Mouse (Mus musculus) adrenal gland, adult 2 months (tissue): ENCODE data around the gene Ybx1. TPM values are rescaled to one million over a fixed set of nuclear protein-coding genes. Genes with fewer than 3 reads are reported as not detected.

Experiments
- DNase-seq: peaks from one replicate; pipeline ENCODE4 v3.0.0; 2021
- polyA plus RNA-seq: library from polyadenylated mRNA; depleted of rRNA; stranded (reverse); fragments of >200 nt; gene quantifications from 2 replicates; pipeline ENCODE4 v1.2.3, GENCODE M21; 2012
- total RNA-seq, 2 experiments: library from RNA; stranded (reverse); gene quantifications; 2 replicates each; pipeline ENCODE4 v1.2.3; 2021

Ybx1 gene
- total and polyA plus RNA-seq, 3 experiments: 336 to 835 (median 692) TPM

GRCm38 (mm10) chr4:119274627-119275026 is 19.8 kb downstream of the Ybx1 start:
- DNase-seq: peak; percentile 45

GRCm38 (mm10) chr4:119266606-119267005 is 27.8 kb downstream of the Ybx1 start:
- DNase-seq: no peak

GRCm38 (mm10) chr4:119263459-119263858 is 30.9 kb downstream of the Ybx1 start:
- no peak for DNase-seq

- DNase-seq: no peak
Measured at GRCm38 (mm10) chr4:119262483-119262882, 31.9 kb downstream of the Ybx1 start.

DNA sequence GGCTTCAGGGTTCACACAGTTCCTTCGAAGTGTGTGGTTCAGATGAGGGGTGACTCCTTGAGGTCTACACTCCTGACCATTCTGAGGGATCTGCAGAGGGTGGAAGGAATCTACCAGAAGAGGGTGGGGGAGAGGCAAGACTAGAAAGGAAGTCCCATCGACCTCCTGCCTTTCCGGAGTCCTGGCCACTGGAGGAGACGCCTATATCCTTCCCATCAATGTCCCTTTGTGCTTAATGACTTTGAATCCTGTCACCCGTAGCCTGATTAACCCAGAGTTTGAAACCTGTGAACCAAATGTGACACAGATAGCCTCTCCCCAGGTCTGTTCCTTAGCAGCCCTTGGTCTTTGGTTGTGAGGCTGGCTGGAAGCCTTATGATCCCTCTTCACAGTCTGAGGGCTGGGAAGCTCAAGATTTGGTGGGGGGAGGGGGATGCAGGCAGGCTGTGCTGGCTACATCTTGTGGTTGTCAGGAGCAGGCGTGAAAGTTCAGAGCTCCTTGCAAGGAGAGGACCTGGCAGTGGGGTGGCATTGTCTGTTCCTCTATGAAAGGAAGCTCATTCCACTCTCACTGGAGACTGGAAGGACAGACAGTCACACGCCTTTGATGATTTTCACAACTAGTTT is 33.2 kb downstream of the Ybx1 start:
- DNase-seq: no peak

DNA sequence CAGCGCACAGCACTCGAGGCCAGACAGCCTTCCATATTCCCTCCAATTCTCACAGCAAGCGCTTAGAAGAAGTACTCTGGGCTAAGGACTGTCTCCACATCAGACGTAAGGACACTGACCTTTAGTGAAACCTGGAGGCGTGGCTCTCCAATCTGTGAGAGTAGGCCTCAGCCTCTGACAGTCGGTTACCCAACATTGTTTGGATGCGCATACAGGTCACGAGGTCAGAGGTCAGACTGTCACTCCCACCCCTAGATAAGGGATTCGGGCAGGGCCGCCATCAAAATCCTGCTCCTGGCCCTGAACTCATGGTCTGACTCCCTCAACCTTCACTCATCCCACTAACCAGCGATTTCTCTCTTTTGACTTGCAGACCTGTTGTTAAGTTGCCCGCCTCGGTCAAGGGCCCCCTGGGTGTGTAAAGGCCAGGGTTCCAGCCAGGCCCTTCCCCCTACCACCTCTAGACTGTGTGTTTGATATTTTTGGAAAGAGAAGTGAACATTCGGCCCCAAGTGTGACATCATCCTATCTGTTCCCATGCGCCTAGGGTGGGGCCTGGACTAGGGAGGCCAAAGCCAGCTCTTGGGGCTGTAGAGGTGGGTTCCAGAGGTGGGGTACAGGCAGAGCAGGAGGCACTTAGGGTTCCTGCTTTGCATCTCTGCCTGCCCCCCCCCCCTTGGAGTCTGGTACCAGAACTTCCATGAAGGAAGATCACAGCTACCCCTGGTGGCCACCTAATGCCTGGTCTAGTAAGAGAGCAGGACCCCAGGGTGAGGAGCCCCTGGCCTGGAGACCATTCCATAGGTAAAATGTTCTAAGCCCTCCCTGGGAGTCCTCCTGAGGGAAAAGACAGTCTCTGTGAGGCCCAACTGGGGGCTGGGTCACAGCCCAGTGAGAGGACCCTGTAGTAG is 34.8 kb downstream of the Ybx1 start:
- no peak for DNase-seq

- no peak for DNase-seq
Measured at GRCm38 (mm10) chr4:119257083-119257482, 37.3 kb downstream of the Ybx1 start.

DNA sequence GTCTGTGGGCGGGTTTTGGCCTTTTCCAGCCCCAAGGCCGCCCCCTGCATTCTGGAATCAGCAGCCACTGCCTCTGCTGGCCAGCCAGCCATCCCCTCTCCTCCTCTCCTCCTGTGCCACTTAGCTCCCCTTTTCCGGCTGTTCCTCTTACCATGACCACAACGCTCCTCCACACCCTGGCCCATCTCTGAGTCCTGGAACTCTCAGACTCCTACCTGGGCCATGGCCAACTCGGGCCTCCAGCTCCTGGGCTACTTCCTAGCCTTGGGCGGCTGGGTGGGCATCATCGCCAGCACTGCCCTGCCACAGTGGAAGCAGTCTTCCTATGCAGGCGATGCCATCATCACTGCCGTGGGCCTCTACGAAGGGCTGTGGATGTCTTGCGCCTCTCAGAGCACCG is 39.1 kb downstream of the Ybx1 start, which contains the start of gene Cldn19:
Gene Cldn19 (plus strand): TSS at position 64 of the 400 bp plus-strand sequence.
- no peak for DNase-seq

DNA sequence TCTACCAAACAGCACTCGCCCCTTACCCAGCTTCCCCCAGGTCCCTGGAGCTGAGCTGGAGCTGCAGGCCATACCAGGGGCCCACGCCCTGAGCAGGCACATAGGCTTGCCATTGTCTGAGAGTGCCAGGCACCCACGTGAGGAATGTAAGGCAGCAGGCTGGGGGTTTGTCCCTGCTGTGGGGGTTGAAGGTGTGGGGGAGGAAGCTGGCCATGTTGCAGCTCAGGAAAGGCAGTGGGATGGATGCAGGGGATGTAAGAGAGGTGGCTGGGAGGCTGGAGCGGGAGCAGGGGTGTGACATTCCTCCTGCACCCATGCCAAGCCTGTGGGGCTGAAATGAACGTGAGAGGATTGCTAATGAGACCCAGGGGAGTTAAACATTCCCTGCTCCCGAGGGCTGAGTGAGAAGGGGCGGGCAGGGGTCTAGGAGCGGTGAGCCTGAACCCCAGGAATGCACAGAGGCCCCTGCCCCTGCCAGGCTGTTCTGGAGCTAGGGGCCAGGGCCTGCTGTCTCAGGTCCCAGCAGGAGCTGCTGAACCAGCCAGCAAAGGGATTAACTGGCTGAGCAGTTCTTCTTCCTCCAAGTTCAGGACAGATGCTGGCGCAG is 40.3 kb downstream of the Ybx1 start:
- no peak for DNase-seq

- DNase-seq: no peak
Measured at GRCm38 (mm10) chr4:119252025-119252808, 42.2 kb downstream of the Ybx1 start.

GRCm38 (mm10) chr4:119248407-119248965 is 45.9 kb downstream of the Ybx1 start:
- DNase-seq: no peak

- DNase-seq: peak; percentile 85
Measured at GRCm38 (mm10) chr4:119247462-119248235, 46.8 kb downstream of the Ybx1 start.

- no peak for DNase-seq
Measured at GRCm38 (mm10) chr4:119246688-119247225, 47.6 kb downstream of the Ybx1 start.

- no peak for DNase-seq
Measured at GRCm38 (mm10) chr4:119245961-119246360, 48.4 kb downstream of the Ybx1 start.

GRCm38 (mm10) chr4:119245556-119245955 is 48.8 kb downstream of the Ybx1 start:
- DNase-seq: peak; percentile 58

- DNase-seq: no peak
Measured at GRCm38 (mm10) chr4:119244468-119245240, 49.8 kb downstream of the Ybx1 start.

- no peak for DNase-seq
Measured at GRCm38 (mm10) chr4:119242571-119242970, 51.8 kb downstream of the Ybx1 start.

DNA sequence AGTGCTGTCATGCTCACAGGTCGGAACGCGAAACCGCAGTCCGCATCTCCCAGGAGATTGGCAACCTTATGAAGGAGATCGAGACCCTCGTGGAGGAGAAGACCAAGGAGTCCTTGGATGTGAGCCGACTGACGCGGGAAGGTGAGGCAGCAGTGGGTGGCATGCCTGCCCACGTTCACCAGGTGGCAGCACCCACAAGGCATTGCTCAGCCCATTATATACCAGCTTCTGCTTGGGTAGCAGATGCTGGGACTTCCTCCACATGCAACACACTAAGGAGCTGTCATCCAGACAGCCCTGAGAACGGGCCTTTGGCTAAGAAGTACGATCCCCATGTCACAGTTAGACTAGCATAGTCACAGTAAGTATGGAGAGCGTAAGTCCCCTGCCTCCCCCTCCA is 52.7 kb downstream of the Ybx1 start:
- DNase-seq: no peak

DNA sequence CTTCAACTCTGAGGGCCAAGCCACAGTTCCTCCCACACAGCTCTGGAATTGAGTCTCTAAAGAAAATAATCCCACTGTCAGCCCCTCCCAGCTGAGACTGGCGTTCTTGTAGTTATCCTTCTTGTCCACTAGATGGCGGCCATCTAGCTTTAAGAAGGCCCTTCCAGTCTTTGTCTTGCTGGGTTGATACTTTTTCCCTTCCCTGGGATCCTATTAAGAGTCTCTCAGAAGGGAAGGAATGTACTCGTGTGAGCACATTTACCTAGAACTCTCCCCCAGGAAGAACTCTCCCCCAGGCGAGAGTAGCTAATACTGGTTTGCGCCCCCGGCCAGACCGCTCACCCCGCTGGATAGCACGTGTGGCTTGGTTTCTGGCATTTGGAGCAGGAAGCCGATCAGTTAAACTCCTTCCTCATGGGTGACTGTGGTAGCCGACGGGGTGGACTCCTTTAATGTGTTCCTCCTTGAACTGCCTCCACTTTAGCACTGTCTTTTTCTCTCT is 55.2 kb downstream of the Ybx1 start:
- DNase-seq: no peak

DNA sequence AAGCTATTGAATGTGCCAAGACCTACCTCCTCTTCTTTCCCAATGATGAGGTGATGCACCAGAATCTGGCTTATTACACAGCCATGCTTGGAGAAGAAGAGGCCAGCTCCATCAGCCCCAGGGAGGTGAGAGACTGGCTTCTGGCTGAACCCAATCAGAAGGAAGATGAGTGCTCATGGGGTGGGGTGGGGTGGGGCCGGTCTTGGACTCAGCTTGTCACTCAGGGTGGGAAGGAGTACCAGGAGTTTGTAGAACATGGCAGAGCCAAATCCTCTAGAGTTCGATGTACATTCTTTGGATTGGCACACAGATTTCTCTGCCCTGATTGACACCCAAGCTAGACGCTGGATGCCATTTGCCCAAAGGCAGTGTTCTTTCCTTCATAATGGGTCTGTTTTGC is 55.7 kb downstream of the Ybx1 start:
- DNase-seq: no peak
